ENCODE assay signal across 13 mouse cellular contexts in genomic region chr7:79255350-79255749, GRCm38 (mm10). TPM values are rescaled to one million over a fixed set of nuclear protein-coding genes. Genes with fewer than 3 reads are reported as not detected.
DNase-seq lines count a peak whose midpoint lies in the region; ATAC-seq and TF ChIP-seq lines count a peak whose summit lies in the region.
"Had no signal": no experiment of that assay in that cellular context is flagged by ENCODE, and none has a peak within 500 bp of the region (broad histone marks: within the 10 kb centered on the region; RNA-seq: fewer than 3 reads in every experiment).

No protein-coding gene starts in this region.

- no peaks in the 10 kb centered on the region for H3K27me3 ChIP-seq in heart, adult 2 months (ENCODE audit: control insufficient read depth, insufficient read depth, low read length)
- no peaks in the 10 kb centered on the region for H3K27me3 ChIP-seq in heart, embryonic 12.5 days (replicated peaks)
- no peaks in the 10 kb centered on the region for H3K27me3 ChIP-seq in liver, adult 2 months (ENCODE audit: control insufficient read depth, insufficient read depth, low read length)
- H3K27me3 ChIP-seq in liver, embryonic 11.5 days (replicated peaks; ENCODE audit: control insufficient read depth, insufficient read depth, low read length): no peaks in the 10 kb centered on the region
- H3K27me3 ChIP-seq: embryonic facial prominence, embryonic 15.5 days had no signal

- ATAC-seq in heart, embryonic 12.5 days (ENCODE audit: insufficient number of reproducible peaks, low FRiP score): no peak
- no peak for ATAC-seq in liver, embryonic 11.5 days (replicated peaks; ENCODE audit: low FRiP score)
- ATAC-seq in CD4-positive, CD25-positive, alpha-beta regulatory T cell, adult 4 months: no peak
- ATAC-seq: intestine, postnatal 0 days had no signal

- 59% methylated on average over 7 of the region's 7 CpGs for WGBS in heart, adult 2 months
- 86% methylated on average over 7 of the region's 7 CpGs for WGBS in heart, embryonic 12.5 days
- WGBS in liver, adult 2 months: 38% methylated on average over 7 of the region's 7 CpGs
- 88% methylated on average over 7 of the region's 7 CpGs for WGBS in liver, embryonic 11.5 days

- no peak overlapping the region for H3K9ac ChIP-seq in heart, adult 2 months (ENCODE audit: low read depth, low read length)
- no peak overlapping the region for H3K9ac ChIP-seq in heart, embryonic 12.5 days
- no peak overlapping the region for H3K9ac ChIP-seq in liver, adult 2 months (ENCODE audit: low read depth, low read length)
- no peak overlapping the region for H3K9ac ChIP-seq in liver, embryonic 11.5 days (ENCODE audit: low read depth, low read length)
- H3K9ac ChIP-seq: embryonic facial prominence, embryonic 15.5 days had no signal

- no peak for TF ChIP-seq CTCF in heart, adult 2 months (IDR thresholded peaks at IDR 0.05)
- no peak for TF ChIP-seq CTCF in liver, adult 2 months (IDR thresholded peaks at IDR 0.05; ENCODE audit: low read depth, low read length)

- H3K36me3 ChIP-seq in heart, adult 2 months (ENCODE audit: control insufficient read depth, insufficient read depth, low read length): no peaks in the 10 kb centered on the region
- H3K36me3 ChIP-seq in heart, embryonic 12.5 days: no peaks in the 10 kb centered on the region
- no peaks in the 10 kb centered on the region for H3K36me3 ChIP-seq in liver, adult 2 months (ENCODE audit: control insufficient read depth, insufficient read depth, low read length)
- no peaks in the 10 kb centered on the region for H3K36me3 ChIP-seq in liver, embryonic 11.5 days (ENCODE audit: control insufficient read depth, insufficient read depth, low read length)
- H3K36me3 ChIP-seq: embryonic facial prominence, embryonic 15.5 days had no signal

- H3K27ac ChIP-seq in heart, adult 2 months: peak overlapping the region; percentile 64
- no peak overlapping the region for H3K27ac ChIP-seq in heart, embryonic 12.5 days (ENCODE audit: poor library complexity, severe bottlenecking)
- no peak overlapping the region for H3K27ac ChIP-seq in liver, adult 2 months (replicated peaks; ENCODE audit: insufficient read depth, low read depth, low read length)
- no peak overlapping the region for H3K27ac ChIP-seq in liver, embryonic 11.5 days (ENCODE audit: low read depth, low read length)
- H3K27ac ChIP-seq: embryonic facial prominence, embryonic 15.5 days had no signal

- TF ChIP-seq POLR2A in heart, adult 2 months (IDR thresholded peaks at IDR 0.05; ENCODE audit: insufficient read depth, low read depth, low read length): no peak
- no peak for TF ChIP-seq POLR2A in liver, adult 2 months (IDR thresholded peaks at IDR 0.05; ENCODE audit: extremely low read depth, insufficient read depth, low read length)

- peaks cover 6% of the 10 kb centered on the region for H3K4me1 ChIP-seq in heart, adult 2 months (ENCODE audit: control insufficient read depth, insufficient read depth, low read length)
- H3K4me1 ChIP-seq in heart, embryonic 12.5 days (replicated peaks): no peaks in the 10 kb centered on the region
- peaks cover 31% of the 10 kb centered on the region for H3K4me1 ChIP-seq in liver, adult 2 months (ENCODE audit: control insufficient read depth, insufficient read depth, low read length)
- H3K4me1 ChIP-seq in liver, embryonic 11.5 days (replicated peaks; ENCODE audit: control insufficient read depth, insufficient read depth, low read length): no peaks in the 10 kb centered on the region
- H3K4me1 ChIP-seq: embryonic facial prominence, embryonic 15.5 days had no signal

- H3K4me2 ChIP-seq in heart, embryonic 12.5 days: no peak overlapping the region
- no peak overlapping the region for H3K4me2 ChIP-seq in liver, embryonic 11.5 days
- H3K4me2 ChIP-seq: embryonic facial prominence, embryonic 15.5 days had no signal

- no peaks in the 10 kb centered on the region for H3K9me3 ChIP-seq in heart, embryonic 12.5 days (replicated peaks)
- no peaks in the 10 kb centered on the region for H3K9me3 ChIP-seq in liver, embryonic 11.5 days (ENCODE audit: control insufficient read depth, low read length)
- H3K9me3 ChIP-seq: embryonic facial prominence, embryonic 15.5 days had no signal

- peak in 1 of 2 experiments; percentile 53 for DNase-seq in heart, adult 2 months
- DNase-seq in liver, adult 2 months (ENCODE audit: extremely low read depth, low read depth, low spot score): peak; percentile 50
- no peak for DNase-seq in liver, embryonic 11.5 days (ENCODE audit: low spot score)
- peak; percentile 93 for DNase-seq in fibroblast of lung, adult 2 months (ENCODE audit: low read depth)
- DNase-seq in right cerebral cortex, postnatal 25 days: peak; percentile 67
- no peak for DNase-seq in gastrocnemius, postnatal 36 days
- DNase-seq: lung, adult 18-20 months; thymus, postnatal 14 days had no signal

- no peaks in the 10 kb centered on the region for H3K79me2 ChIP-seq in heart, adult 2 months (replicated peaks; ENCODE audit: control insufficient read depth, insufficient read depth, low read length)
- H3K79me2 ChIP-seq in liver, adult 2 months (ENCODE audit: control insufficient read depth, insufficient read depth, low read length): no peaks in the 10 kb centered on the region

- intact Hi-C loops in heart, adult 2 months (cut with DNase I): no loop called here
- intact Hi-C loops in gastrocnemius, postnatal 36 days (cut with DNase I): no loop called here

- no peak for TF ChIP-seq EP300 in heart, adult 2 months (IDR thresholded peaks at IDR 0.05; ENCODE audit: insufficient read depth, low read depth, low read length)

- H3K4me3 ChIP-seq in heart, adult 2 months: no peak overlapping the region
- no peak overlapping the region for H3K4me3 ChIP-seq in heart, embryonic 12.5 days
- H3K4me3 ChIP-seq in liver, adult 2 months (ENCODE audit: insufficient read depth, low read depth, low read length): no peak overlapping the region
- H3K4me3 ChIP-seq in liver, embryonic 11.5 days (ENCODE audit: low read depth, low read length): no peak overlapping the region
- H3K4me3 ChIP-seq: embryonic facial prominence, embryonic 15.5 days; megakaryocyte, embryonic 14.5 days had no signal

RNA-seq across cellular contexts. Expression of gene Abhd2, which starts 17.6 kb away (rescaled TPM):
- 10 to 100 TPM; 33.8 to 36.3 TPM for total RNA-seq in heart, adult 2 months (2021)
- 8.4 and 15.8 TPM in 2 replicates for polyA plus RNA-seq in heart, adult 2 months (2012; rRNA removed)
- 5.6 and 5.8 TPM in 2 replicates for polyA plus RNA-seq in heart, embryonic 12.5 days (2016; fragmentation: Nextera tagmentation; extraction: Ambion mirVana)
- total RNA-seq in liver, adult 2 months (2014; rRNA removed): 51.2 and 95.1 TPM in 2 replicates
- 46.4 and 99.1 TPM in 2 replicates for polyA plus RNA-seq in liver, adult 2 months (2012; rRNA removed)
- 11.5 and 13.4 TPM in 2 replicates for polyA plus RNA-seq in liver, embryonic 11.5 days (2014; fragmentation: Nextera tagmentation; extraction: Ambion mirVana)
- polyA plus RNA-seq in CD4-positive, CD25-positive, alpha-beta regulatory T cell, adult 4 months (2017; shearing (Covaris generic)): 10 to 100 TPM; 14.8 to 25.8 TPM
- 1 to 10 TPM; 4.8 to 5.1 TPM for total RNA-seq in gastrocnemius, postnatal 36 days (2021)

Comparison
In these comparisons a context has a peak if more than half of its experiments do, and no peak if none do; other contexts are left out.
1. DNase-seq: peak in liver, adult 2 months (single experiment), fibroblast of lung, adult 2 months (single experiment) and right cerebral cortex, postnatal 25 days (single experiment); none in liver, embryonic 11.5 days (single experiment) and gastrocnemius, postnatal 36 days (0 of 2).